Mouse (Mus musculus) CH12.LX (cell line): Measurements from ENCODE around the gene Atp9a. TPM values are rescaled to one million over a fixed set of nuclear protein-coding genes. Genes with fewer than 3 reads are reported as not detected.

ENCODE experiments used
- DNase-seq: peaks from one replicate; pipeline ENCODE4 v3.0.0-alpha.2; 2013; ENCODE audit errors: extremely low read depth
- H3K27ac ChIP-seq: 2 replicates; pipeline ENCODE4 v1.5.1; 2012; ENCODE audit warnings: low read depth, mild to moderate bottlenecking, control low read depth, moderate library complexity; ENCODE audit not compliant: insufficient read depth
- H3K27me3 ChIP-seq: replicated peaks from 2 replicates; pipeline ENCODE3; 2012; ENCODE audit warnings: inconsistent platforms
- H3K36me3 ChIP-seq, 2 experiments: replicated peaks in 1 of 2; 2 replicates each; pipeline versions ENCODE3 to v1.6.1; 2012; ENCODE audit warnings: inconsistent platforms in 1 of 2, low read length in 1 of 2, mild to moderate bottlenecking in 1 of 2, mixed read lengths in 1 of 2, moderate library complexity in 1 of 2; ENCODE audit not compliant: control insufficient read depth in 1 of 2, insufficient read depth in 1 of 2
- H3K4me1 ChIP-seq, 2 experiments: 2 replicates each; pipeline ENCODE4 v1.6.1; 2012; ENCODE audit warnings: inconsistent platforms in 1 of 2, moderate library complexity in 1 of 2; ENCODE audit not compliant: insufficient read depth in 2 of 2, control insufficient read depth in 1 of 2
- H3K4me2 ChIP-seq: 2 replicates; pipeline ENCODE4 v1.6.1; 2012; ENCODE audit warnings: low read depth, mild to moderate bottlenecking, control low read depth; ENCODE audit not compliant: poor library complexity, insufficient read depth, severe bottlenecking
- H3K4me3 ChIP-seq, 3 experiments: fragments of 150-350 bp in 1 of 3; sonication (generic) in 1 of 3; replicated peaks in 1 of 3; 2 replicates each; pipeline versions ENCODE3 to v1.5.1; 2011 to 2012; ENCODE audit warnings: low read depth in 2 of 3, low read length in 2 of 3, mild to moderate bottlenecking in 2 of 3, moderate library complexity in 2 of 3, control low read depth in 1 of 3, improper control_type of control experiment in 1 of 3, inconsistent platforms in 1 of 3, mixed read lengths in 1 of 3; ENCODE audit not compliant: poor library complexity in 1 of 3
- H3K79me2 ChIP-seq: replicated peaks from 2 replicates; pipeline ENCODE4 v1.6.1; 2012; ENCODE audit warnings: mild to moderate bottlenecking, moderate library complexity; ENCODE audit not compliant: control insufficient read depth, poor library complexity, insufficient read depth, severe bottlenecking; ENCODE audit errors: extremely low read depth
- H3K9ac ChIP-seq: 2 replicates; pipeline ENCODE4 v1.6.1; 2012; ENCODE audit warnings: low read depth, mild to moderate bottlenecking, control low read depth, moderate library complexity; ENCODE audit not compliant: insufficient read depth
- H3K9me3 ChIP-seq: replicated peaks from 2 replicates; pipeline ENCODE3; 2012; ENCODE audit warnings: low read length, inconsistent platforms, mixed read lengths
- CHD1 ChIP-seq: IDR thresholded peaks from 2 replicates; pipeline ENCODE4 v1.6.1; 2012; ENCODE audit warnings: low read depth, low read length, improper control_type of control experiment, inconsistent platforms
- CTCF ChIP-seq, 2 experiments: IDR thresholded peaks in 1 of 2; conservative IDR thresholded peaks in 1 of 2; 2 replicates each; pipeline ENCODE4 v1.5.1; 2011 to 2012; ENCODE audit warnings: low read depth in 2 of 2, low read length in 2 of 2, improper control_type of control experiment in 1 of 2, inconsistent platforms in 1 of 2, mild to moderate bottlenecking in 1 of 2, moderate library complexity in 1 of 2
- E2F4 ChIP-seq: IDR thresholded peaks from 2 replicates; pipeline ENCODE4 v1.6.1; 2011; ENCODE audit warnings: low read depth, low read length, improper control_type of control experiment; ENCODE audit not compliant: insufficient replicate concordance
- ELF1 ChIP-seq: IDR thresholded peaks from 2 replicates; pipeline ENCODE4 v1.6.1; 2014; ENCODE audit warnings: low read depth, mild to moderate bottlenecking, inconsistent platforms, low read length, improper control_type of control experiment
- GABPA ChIP-seq: IDR thresholded peaks from 2 replicates; pipeline ENCODE4 v1.6.1; 2012; ENCODE audit warnings: low read depth, low read length, improper control_type of control experiment, inconsistent platforms; ENCODE audit not compliant: insufficient replicate concordance
- HCFC1 ChIP-seq: IDR thresholded peaks from 2 replicates; pipeline ENCODE4 v1.6.1; 2012; ENCODE audit warnings: low read depth, mild to moderate bottlenecking, inconsistent platforms, low read length, improper control_type of control experiment
- JUND ChIP-seq: conservative IDR thresholded peaks from 2 replicates; pipeline ENCODE4 v1.6.1; 2011; ENCODE audit warnings: low read depth, low read length, improper control_type of control experiment
- MAX ChIP-seq: IDR thresholded peaks from 2 replicates; pipeline ENCODE4 v1.6.1; 2011; ENCODE audit warnings: low read length, improper control_type of control experiment
- MAZ ChIP-seq: IDR thresholded peaks from 2 replicates; pipeline ENCODE4 v1.6.1; 2012; ENCODE audit warnings: low read depth, mild to moderate bottlenecking, inconsistent platforms, low read length, improper control_type of control experiment, moderate library complexity
- MEF2A ChIP-seq: IDR thresholded peaks from 2 replicates; pipeline ENCODE4 v1.6.1; 2014; ENCODE audit warnings: low read depth, mild to moderate bottlenecking, inconsistent platforms, low read length, improper control_type of control experiment, borderline replicate concordance
- MXI1 ChIP-seq: IDR thresholded peaks from 2 replicates; pipeline ENCODE4 v1.6.1; 2011; ENCODE audit warnings: mild to moderate bottlenecking, low read depth, low read length, improper control_type of control experiment
- PAX5 ChIP-seq: IDR thresholded peaks from 2 replicates; pipeline ENCODE4 v1.6.1; 2012; ENCODE audit warnings: low read length, inconsistent platforms, mixed read lengths
- POLR2A ChIP-seq: IDR thresholded peaks from 2 replicates; pipeline ENCODE4 v1.6.1; 2011; ENCODE audit warnings: low read depth, mild to moderate bottlenecking, improper control_type of control experiment, low read length
- POLR2AphosphoS2 ChIP-seq: IDR thresholded peaks from 2 replicates; pipeline ENCODE4 v1.6.1; 2011; ENCODE audit warnings: low read depth, low read length, improper control_type of control experiment
- RAD21 ChIP-seq: IDR thresholded peaks from 2 replicates; pipeline ENCODE4 v1.6.1; 2011; ENCODE audit warnings: low read depth, mild to moderate bottlenecking, low read length, improper control_type of control experiment, moderate library complexity
- TBP ChIP-seq: conservative IDR thresholded peaks from 2 replicates; pipeline ENCODE4 v1.6.1; 2011; ENCODE audit warnings: low read depth, low read length, improper control_type of control experiment
- UBTF ChIP-seq: IDR thresholded peaks from 2 replicates; pipeline ENCODE4 v1.6.1; 2012; ENCODE audit warnings: low read depth, mild to moderate bottlenecking, inconsistent platforms, low read length, improper control_type of control experiment, moderate library complexity
- USF1 ChIP-seq: IDR thresholded peaks from 2 replicates; pipeline ENCODE4 v1.6.1; 2014; ENCODE audit warnings: low read depth, mild to moderate bottlenecking, inconsistent platforms, low read length, improper control_type of control experiment
- ZKSCAN1 ChIP-seq: IDR thresholded peaks from 2 replicates; pipeline ENCODE4 v1.6.1; 2012; ENCODE audit warnings: low read depth, inconsistent platforms, low read length, improper control_type of control experiment, borderline replicate concordance
- ZNF384 ChIP-seq: IDR thresholded peaks from 2 replicates; pipeline ENCODE4 v1.6.1; 2012; ENCODE audit warnings: low read depth, low read length, improper control_type of control experiment, inconsistent platforms
- dilution Hi-C: fragments of 300-500 bp; cut with MboI; formaldehyde crosslinking; loops from 2 replicates; pipeline ENCODE4 v1.14.3; 2020; ENCODE audit warnings: low sequenced_read_pairs; ENCODE audit not compliant: extremely low pct_unique_long_range_greater_than_20kb, extremely low pct_ligation_motif_present
- in situ Hi-C: fragments of 300-500 bp; cut with MboI; formaldehyde crosslinking; loops from 3 replicates; pipeline ENCODE4 v1.14.3; 2019; ENCODE audit warnings: low sequenced_read_pairs, low pct_ligation_motif_present, low pct_unique_long_range_greater_than_20kb, mixed read lengths
- polyA plus RNA-seq: library from polyadenylated mRNA; unstranded; fragments of >175 nt; gene quantifications from 2 replicates; pipeline ENCODE4 v1.2.1, GENCODE M21; 2012; ENCODE audit warnings: low read depth; ENCODE audit not compliant: insufficient read length
- total RNA-seq, 2 experiments: library from RNA; depleted of rRNA; stranded (reverse); fragments of 300-350 nt in 1 of 2; fragments of >200 nt in 1 of 2; gene quantifications; 2 replicates each; pipeline ENCODE4 v1.2.3; 2012 to 2014

The Atp9a gene
- total and polyA plus RNA-seq, 3 experiments, result 18.9 to 43.7 (median 40.1) TPM

- no peak for DNase-seq
- Histone ChIP-seq H3K27me3 (no peaks in the 10 kb centered on the region), H3K9ac (no peak overlapping the region), H3K36me3 (no peaks in the 10 kb centered on the region), H3K9me3 (no peaks in the 10 kb centered on the region), H3K79me2 (no peaks in the 10 kb centered on the region), H3K27ac (no peak overlapping the region), H3K4me3 (no peak overlapping the region), H3K4me2 (no peak overlapping the region), H3K4me1 (peaks cover 8 to 26% of the 10 kb centered on the region in 2 experiments)
- in situ Hi-C loops, result no loop called here
- dilution Hi-C loops, result no loop called here
- TF ChIP-seq PAX5 (no peak), MEF2A (no peak), ZNF384 (no peak), USF1 (no peak), POLR2AphosphoS2 (no peak), CHD1 (no peak), GABPA (no peak), TBP (no peak), UBTF (no peak), MAZ (no peak), RAD21 (no peak), POLR2A (no peak), HCFC1 (no peak), MAX (no peak), ELF1 (no peak), MXI1 (no peak), E2F4 (no peak), JUND (no peak), ZKSCAN1 (no peak)
Measured at GRCm38 (mm10) chr2:168595693-168596092, 146.5 kb downstream of the Atp9a start.

- H3K4me1 ChIP-seq, result peaks cover 10 to 26% of the 10 kb centered on the region in 2 experiments
- no peak for DNase-seq
- dilution Hi-C loops (no loop called here), in situ Hi-C loops (loop anchor here (5.0 kb wide), 1 partner anchor 121 kb away; no protein-coding TSS in a partner anchor)
- H3K27ac ChIP-seq, result no peak overlapping the region
- peaks cover under 1% of the 10 kb centered on the region; the same call in 1 of the 2 replicates for H3K79me2 ChIP-seq
- no peaks in the 10 kb centered on the region for H3K36me3 ChIP-seq
- no peaks in the 10 kb centered on the region for H3K27me3 ChIP-seq
- no peak overlapping the region for H3K4me2 ChIP-seq
- no peaks in the 10 kb centered on the region for H3K9me3 ChIP-seq
- TF ChIP-seq CTCF (conservative IDR thresholded peaks at IDR 0.05 in 1 of 2, IDR thresholded peaks at IDR 0.05 in 1 of 2; ENCODE audit: low read depth in 2 of 2, low read length in 2 of 2), result no peak
- TF ChIP-seq, all 38 proteins: peak for 0
- H3K9ac ChIP-seq, result no peak overlapping the region
- no peak overlapping the region for H3K4me3 ChIP-seq
Measured at GRCm38 (mm10) chr2:168593676-168594075, 148.5 kb downstream of the Atp9a start.
